Mouse (Mus musculus) bone marrow, adult 2 months (tissue): Measurements from ENCODE around the gene Ucp1. TPM values are rescaled to one million over a fixed set of nuclear protein-coding genes. Genes with fewer than 3 reads are reported as not detected.

ENCODE experiments used
- H3K27ac ChIP-seq: fragments of 200-500 bp; 2 replicates; pipeline ENCODE4 v1.5.1; 2012; ENCODE audit warnings: low read depth, mild to moderate bottlenecking, control low read depth, inconsistent platforms, low read length; ENCODE audit not compliant: control insufficient read depth, poor library complexity, insufficient read depth
- H3K4me1 ChIP-seq: fragments of 200-500 bp; 2 replicates; pipeline ENCODE4 v1.6.1; 2011; ENCODE audit warnings: low read length; ENCODE audit not compliant: control insufficient read depth, insufficient read depth
- H3K4me3 ChIP-seq: fragments of 200-500 bp; replicated peaks from 2 replicates; pipeline ENCODE3; 2011; ENCODE audit warnings: mild to moderate bottlenecking, low read depth, low read length, control low read depth; ENCODE audit not compliant: control insufficient read depth
- CTCF ChIP-seq: fragments of 200-500 bp; IDR thresholded peaks from 2 replicates; pipeline ENCODE4 v1.5.1; 2011; ENCODE audit warnings: low read length, control low read depth; ENCODE audit not compliant: control insufficient read depth, insufficient read depth
- POLR2A ChIP-seq: fragments of 200-500 bp; IDR thresholded peaks from 2 replicates; pipeline ENCODE4 v1.6.1; 2011; ENCODE audit warnings: low read depth, mild to moderate bottlenecking, control low read depth, low read length, borderline replicate concordance; ENCODE audit not compliant: control insufficient read depth
- WGBS: fragments of 180-500 bp; shearing (Covaris S2); methylation state at CpG from one replicate; pipeline ENCODE4 v1.1.7; 2018; 5-methylcytosine and 5-hydroxymethylcytosine counted together
- polyA plus RNA-seq: library from polyadenylated mRNA; stranded (reverse); fragments of >200 nt; gene quantifications from 2 replicates; pipeline ENCODE4 v1.2.4, GENCODE M21; 2011; ENCODE audit warnings: low replicate concordance; ENCODE audit not compliant: missing spikeins, insufficient read depth, insufficient read length

Ucp1 gene
- polyA plus RNA-seq = not detected in 2 replicates

DNA sequence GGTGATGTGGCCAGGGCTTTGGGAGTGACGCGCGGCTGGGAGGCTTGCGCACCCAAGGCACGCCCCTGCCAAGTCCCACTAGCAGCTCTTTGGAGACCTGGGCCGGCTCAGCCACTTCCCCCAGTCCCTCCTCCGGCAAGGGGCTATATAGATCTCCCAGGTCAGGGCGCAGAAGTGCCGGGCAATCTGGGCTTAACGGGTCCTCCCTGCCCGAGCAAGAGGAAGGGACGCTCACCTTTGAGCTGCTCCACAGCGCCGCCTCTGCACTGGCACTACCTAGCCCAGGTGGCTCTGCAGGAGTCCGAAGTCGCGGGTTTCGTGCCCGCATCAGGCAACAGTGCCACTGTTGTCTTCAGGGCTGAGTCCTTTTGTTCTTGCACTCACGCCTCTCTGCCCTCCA lies at the start of gene Ucp1:
Ucp1 (plus strand) TSS at position 177 of the 400 bp plus-strand sequence.
- TF ChIP-seq POLR2A (no peak), CTCF (no peak)
- WGBS = 4% methylated on average over 20 of the region's 20 CpGs
- no peak within 1 kb of the TSS for H3K4me3 ChIP-seq
- no peaks in the 10 kb centered on the region for H3K4me1 ChIP-seq
- no peak within 1 kb of the TSS for H3K27ac ChIP-seq

GRCm38 (mm10) chr8:83244151-83244550 lies 46.0 kb upstream of the Ucp1 start:
- H3K4me3 ChIP-seq = no peak overlapping the region
- TF ChIP-seq CTCF (no peak), POLR2A (no peak)
- H3K4me1 ChIP-seq = no peaks in the 10 kb centered on the region
- no peak overlapping the region for H3K27ac ChIP-seq
- 10% methylated on average over 7 of the region's 7 CpGs for WGBS

- TF ChIP-seq CTCF (no peak), POLR2A (no peak)
- 83% methylated on average over 6 of the region's 6 CpGs for WGBS
- no peak overlapping the region for H3K27ac ChIP-seq
These were observed 39.3 kb upstream of the Ucp1 start for GRCm38 (mm10) chr8:83250858-83251257.

DNA sequence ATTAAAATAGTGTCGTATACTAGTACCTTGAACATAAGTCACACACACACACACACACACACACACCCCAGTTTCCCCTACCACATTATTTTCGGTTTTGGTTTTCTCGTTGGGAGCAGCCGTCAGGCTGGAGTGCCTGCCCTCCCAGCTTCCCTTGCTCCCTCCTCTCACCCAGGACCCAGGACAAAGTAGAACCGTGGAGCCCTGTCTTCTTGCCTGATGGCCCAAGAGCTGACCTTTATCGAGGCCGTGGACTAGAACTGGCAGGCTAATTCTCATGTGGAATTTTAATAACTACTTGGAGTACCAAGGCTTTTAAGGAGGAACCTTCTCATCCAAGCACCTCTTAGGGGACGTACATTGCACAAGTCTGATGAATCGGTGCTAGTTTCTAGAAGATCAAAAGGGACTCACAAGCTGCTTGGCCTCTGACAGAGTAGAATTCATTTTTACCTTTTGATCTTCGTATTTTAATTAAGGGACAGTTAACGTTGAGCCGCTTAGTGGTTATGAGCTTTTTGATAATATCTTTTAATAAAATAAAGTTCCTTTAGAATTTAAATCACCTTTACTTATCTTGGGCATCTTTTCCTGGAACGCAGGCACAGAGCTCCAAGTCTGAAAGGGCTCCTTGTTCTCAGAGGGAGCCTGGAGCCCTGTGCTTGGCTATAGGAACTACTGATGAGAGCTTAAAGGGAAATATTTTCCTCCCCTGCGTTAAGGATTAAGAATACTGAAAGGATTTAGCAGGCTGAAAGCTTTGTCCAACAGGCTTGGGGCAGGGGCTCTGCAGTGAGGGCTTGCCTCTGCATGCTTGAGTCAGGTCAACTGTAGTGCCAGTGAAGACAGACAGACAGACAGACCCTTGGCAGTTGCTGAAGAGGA lies 38.5 kb upstream of the Ucp1 start:
- Histone ChIP-seq H3K4me1 (no peaks in the 10 kb centered on the region), H3K4me3 (no peak overlapping the region), H3K27ac (no peak overlapping the region)
- 56% methylated on average over 14 of the region's 14 CpGs for WGBS
- TF ChIP-seq POLR2A (no peak), CTCF (no peak)

More at GRCm38 (mm10) chr8:83250858-83251257, 39.3 kb upstream of the Ucp1 start:
- Histone ChIP-seq H3K4me1 (no peaks in the 10 kb centered on the region), H3K4me3 (no peak overlapping the region)

DNA sequence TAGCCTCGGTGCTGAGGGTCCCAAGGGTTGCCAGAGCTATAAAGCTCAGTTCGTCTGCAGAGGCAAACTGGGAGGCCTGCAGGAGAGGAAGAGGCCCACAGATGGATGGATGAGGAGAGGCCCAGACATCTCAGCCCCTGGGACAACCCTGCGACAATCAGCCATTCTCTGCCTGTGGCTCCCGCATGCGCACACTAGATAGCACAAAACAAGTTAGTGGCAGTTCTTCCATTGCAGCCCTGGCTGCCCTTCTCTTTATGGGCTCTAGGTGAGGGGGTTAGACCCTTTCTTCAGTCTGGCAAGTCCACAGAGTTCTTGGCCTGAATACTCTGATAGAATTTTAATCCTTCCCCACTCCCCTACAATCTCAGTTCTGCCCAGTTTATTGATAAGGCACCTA lies 37.4 kb upstream of the Ucp1 start:
- Histone ChIP-seq H3K27ac (no peak overlapping the region), H3K4me1 (no peaks in the 10 kb centered on the region), H3K4me3 (no peak overlapping the region)
- TF ChIP-seq POLR2A (no peak), CTCF (no peak)
- WGBS = 55% methylated on average over 5 of the region's 5 CpGs

DNA sequence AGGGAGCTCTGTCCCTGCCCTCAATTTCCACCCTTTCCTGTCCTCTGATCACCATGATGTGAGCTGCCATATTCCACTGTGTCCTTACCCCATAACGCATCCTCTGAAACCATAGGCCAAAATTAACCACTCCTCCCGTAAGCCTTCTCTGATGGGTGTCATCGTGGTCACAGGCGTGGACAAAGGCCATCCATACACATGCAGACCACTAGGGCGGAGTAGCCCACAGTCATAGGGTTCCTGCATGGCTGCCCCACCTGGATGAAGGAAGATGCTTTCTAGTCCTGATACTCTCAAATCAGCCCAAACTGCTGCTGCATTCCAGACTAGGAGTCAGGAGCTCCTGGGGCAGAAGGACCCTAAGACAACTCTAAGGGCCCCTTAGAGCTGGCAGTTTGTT lies 32.5 kb upstream of the Ucp1 start:
- TF ChIP-seq CTCF (no peak), POLR2A (no peak)
- H3K4me3 ChIP-seq = no peak overlapping the region
- 82% methylated on average over 5 of the region's 5 CpGs for WGBS
- H3K4me1 ChIP-seq = no peaks in the 10 kb centered on the region
- H3K27ac ChIP-seq = no peak overlapping the region

GRCm38 (mm10) chr8:83260418-83261215 lies 29.5 kb upstream of the Ucp1 start:
- 68% methylated on average over 16 of the region's 16 CpGs for WGBS
- TF ChIP-seq POLR2A = no peak
- peak; percentile 77 for TF ChIP-seq CTCF

GRCm38 (mm10) chr8:83271172-83271571 lies 19.0 kb upstream of the Ucp1 start:
- WGBS = 93% methylated on average over 14 of the region's 14 CpGs
- TF ChIP-seq POLR2A (no peak), CTCF (no peak)
- H3K4me1 ChIP-seq = no peaks in the 10 kb centered on the region
- no peak overlapping the region for H3K4me3 ChIP-seq
- no peak overlapping the region for H3K27ac ChIP-seq

More at GRCm38 (mm10) chr8:83260418-83261215, 29.5 kb upstream of the Ucp1 start:
- H3K4me1 ChIP-seq = no peaks in the 10 kb centered on the region
- H3K4me3 ChIP-seq = no peak overlapping the region
- no peak overlapping the region for H3K27ac ChIP-seq
